Mouse (Mus musculus): ENCODE measurements around the gene Fndc3a. TPM values are rescaled to one million over a fixed set of nuclear protein-coding genes. Genes with fewer than 3 reads are reported as not detected.
A peak's percentile ranks its signal among the peaks of the same experiment; 100 is the strongest.

The Fndc3a gene
- polyA plus RNA-seq, 1 experiment from 2014 or later, result 54.9 TPM

DNA sequence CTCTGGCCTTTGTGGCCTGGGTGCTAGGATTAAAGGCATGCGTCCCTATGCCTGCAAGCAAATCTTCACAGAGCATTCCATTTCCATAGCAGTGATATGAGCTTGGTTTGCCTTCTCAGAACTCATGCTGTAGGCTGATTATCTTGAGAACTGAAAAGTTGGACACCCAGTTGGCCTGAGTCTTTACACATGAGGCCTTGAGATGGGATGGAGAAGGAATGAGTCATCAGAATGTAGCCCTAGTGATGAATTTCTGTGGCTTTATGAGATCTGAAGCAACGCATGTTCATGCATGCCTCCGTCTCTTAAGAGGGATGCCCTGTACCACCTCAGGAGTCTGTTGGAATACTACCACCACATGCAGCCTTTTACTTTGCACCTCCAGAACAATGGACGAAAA is 6.4 kb upstream of the Fndc3a start:
- H3K27ac ChIP-seq (replicated peaks), result no peak overlapping the region
- no peaks in the 10 kb centered on the region for H3K36me3 ChIP-seq
- H3K4me1 ChIP-seq (replicated peaks), result peaks cover 2% of the 10 kb centered on the region; the same call in 1 of the 2 replicates
- H3K27me3 ChIP-seq, result no peaks in the 10 kb centered on the region
- WGBS, result 91% methylated on average over 4 of the region's 4 CpGs
- no peaks in the 10 kb centered on the region for H3K9me3 ChIP-seq
- H3K4me2 ChIP-seq, result no peak overlapping the region
- no peak overlapping the region for H3K4me3 ChIP-seq
- no peak overlapping the region for H3K9ac ChIP-seq
- no peak for ATAC-seq (ENCODE audit: low FRiP score, low read depth)

DNA sequence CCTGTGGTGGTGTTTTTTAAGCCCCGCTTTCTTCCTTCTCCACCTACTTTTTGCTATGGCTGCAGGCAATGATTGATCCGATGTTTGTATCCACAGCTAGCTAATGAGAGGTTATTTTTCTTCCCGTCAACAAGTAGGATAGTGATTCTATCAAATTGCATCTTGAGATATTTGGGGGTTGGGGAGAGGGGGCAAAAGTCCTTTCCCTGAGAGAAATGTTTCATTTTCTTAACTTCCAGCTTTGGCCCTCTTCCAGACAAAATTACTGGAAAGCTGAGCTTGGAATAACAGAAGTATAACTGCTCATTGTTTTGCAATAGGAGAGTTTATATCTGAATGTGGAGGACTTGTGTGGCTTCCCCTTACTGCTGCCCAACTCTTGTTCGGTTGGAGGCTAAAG is 1.3 kb upstream of the Fndc3a start:
- no peak for ATAC-seq (ENCODE audit: low FRiP score, low read depth)
- no peak overlapping the region for H3K9ac ChIP-seq
- H3K4me2 ChIP-seq, result peak overlapping the region; percentile 74
- H3K9me3 ChIP-seq, result no peaks in the 10 kb centered on the region
- no peaks in the 10 kb centered on the region for H3K36me3 ChIP-seq
- no peaks in the 10 kb centered on the region for H3K27me3 ChIP-seq
- 43% methylated on average over 4 of the region's 4 CpGs for WGBS
- peak overlapping the region; percentile 97 for H3K4me3 ChIP-seq
- H3K27ac ChIP-seq (replicated peaks), result no peak overlapping the region
- H3K4me1 ChIP-seq (replicated peaks), result peaks cover 21% of the 10 kb centered on the region

DNA sequence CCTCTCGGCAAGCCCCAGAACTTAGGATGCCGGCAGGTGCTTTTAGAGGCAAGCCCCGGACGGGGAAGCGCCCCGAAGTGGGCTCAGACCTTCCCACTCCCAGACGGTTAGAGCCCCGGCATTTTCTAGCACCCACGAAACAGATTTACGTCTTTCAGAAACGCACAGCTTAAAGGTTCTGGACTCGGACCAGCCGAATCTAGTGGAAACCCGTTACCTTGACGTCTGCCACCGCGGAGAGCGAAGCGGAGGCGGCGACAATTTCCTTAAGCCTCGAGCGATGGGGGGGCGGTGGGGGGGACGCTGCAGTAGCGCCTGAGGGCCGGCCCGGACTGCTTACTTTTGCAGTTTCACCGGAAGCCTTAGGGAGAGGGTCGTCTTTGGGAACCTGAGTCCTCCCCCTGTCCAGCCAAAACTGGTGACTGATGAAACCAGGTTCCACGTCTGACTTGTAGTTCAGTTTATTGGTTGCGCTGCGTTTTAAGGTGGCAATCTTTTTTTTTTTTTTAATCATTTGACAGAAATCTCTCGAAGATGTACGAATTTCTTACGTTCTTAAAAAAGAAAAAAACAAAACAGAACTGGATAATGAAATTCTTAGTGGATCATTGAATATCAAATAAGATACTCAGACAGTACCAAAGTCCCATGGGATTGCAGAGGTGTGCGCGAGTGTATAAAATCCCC is 681 bp upstream of the Fndc3a start:
- under 1% methylated on average over 38 of the region's 38 CpGs for WGBS
- peak overlapping the region; percentile 74 for H3K4me2 ChIP-seq
- no peaks in the 10 kb centered on the region for H3K9me3 ChIP-seq
- H3K27ac ChIP-seq (replicated peaks), result peak overlapping the region; percentile 94
- ATAC-seq (ENCODE audit: low FRiP score, low read depth), result peak; percentile 23
- H3K36me3 ChIP-seq, result no peaks in the 10 kb centered on the region
- peak overlapping the region; percentile 93 for H3K9ac ChIP-seq
- peaks cover 21% of the 10 kb centered on the region for H3K4me1 ChIP-seq (replicated peaks)
- H3K4me3 ChIP-seq, result peak overlapping the region; percentile 97
- H3K27me3 ChIP-seq, result no peaks in the 10 kb centered on the region

DNA sequence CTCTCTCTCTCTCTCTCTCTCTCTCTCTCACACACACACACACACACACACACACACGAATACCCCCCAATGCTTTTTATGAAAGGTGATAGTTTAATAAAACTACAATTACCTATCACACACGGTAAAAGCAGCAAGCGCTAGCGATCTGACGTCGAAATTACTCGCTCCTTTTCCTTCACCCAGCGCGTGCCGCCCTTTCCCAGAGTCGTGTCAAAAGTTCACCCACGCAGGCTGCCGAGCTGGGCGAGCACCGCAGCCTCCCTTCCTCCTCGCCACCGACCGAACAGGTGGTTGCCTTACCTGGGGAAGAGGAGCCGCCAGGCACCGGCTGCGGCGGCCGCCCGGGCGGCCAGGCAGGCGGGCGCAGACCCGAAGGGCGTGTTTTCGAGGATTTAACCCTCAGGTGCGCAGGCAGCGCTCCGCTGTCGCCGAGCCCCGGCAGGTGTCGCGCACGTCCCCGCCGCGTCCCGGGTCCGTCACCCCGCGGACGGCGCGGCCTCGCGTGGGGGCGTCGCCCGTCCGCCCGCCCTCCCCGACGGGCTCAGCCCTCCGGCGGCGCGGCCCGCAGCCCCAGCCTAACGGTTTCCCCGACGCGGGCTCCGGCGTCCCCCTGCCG is 603 bp downstream of the Fndc3a start:
- H3K9me3 ChIP-seq, result no peaks in the 10 kb centered on the region
- under 1% methylated on average over 66 of the region's 70 CpGs for WGBS
- peak overlapping the region; percentile 94 for H3K27ac ChIP-seq (replicated peaks)
- H3K36me3 ChIP-seq, result no peaks in the 10 kb centered on the region
- peaks cover 21% of the 10 kb centered on the region for H3K4me1 ChIP-seq (replicated peaks)
- H3K4me3 ChIP-seq, result peak overlapping the region; percentile 97
- H3K4me2 ChIP-seq, result peak overlapping the region; percentile 74
- H3K27me3 ChIP-seq, result no peaks in the 10 kb centered on the region
- peak overlapping the region; percentile 93 for H3K9ac ChIP-seq
- ATAC-seq (ENCODE audit: low FRiP score, low read depth), result no peak; the same call in 1 of the 2 replicates

DNA sequence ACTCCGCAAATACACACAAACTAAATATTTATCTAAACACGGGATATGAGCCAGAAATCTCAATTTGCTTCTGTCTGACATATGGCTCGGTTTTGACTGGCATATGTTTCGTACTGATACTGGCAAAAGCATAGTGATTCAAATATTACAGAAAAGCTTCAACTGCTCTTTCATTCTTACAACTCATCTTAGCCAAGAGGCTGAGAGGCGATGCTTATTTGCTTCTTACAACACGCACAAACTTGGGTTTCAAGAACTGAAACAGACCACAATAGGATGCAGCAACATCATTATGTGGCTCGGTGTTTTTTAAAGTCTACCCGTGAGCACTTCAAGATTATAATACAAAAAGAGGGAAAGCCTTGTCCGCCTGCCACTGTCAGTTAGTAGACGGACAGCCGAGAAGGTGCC is 1.2 kb downstream of the Fndc3a start:
- ATAC-seq (ENCODE audit: low FRiP score, low read depth), result no peak
- peaks cover 21% of the 10 kb centered on the region for H3K4me1 ChIP-seq (replicated peaks)
- no peaks in the 10 kb centered on the region for H3K9me3 ChIP-seq
- H3K4me2 ChIP-seq, result peak overlapping the region; percentile 74
- no peaks in the 10 kb centered on the region for H3K27me3 ChIP-seq
- H3K9ac ChIP-seq, result peak overlapping the region; percentile 93
- H3K4me3 ChIP-seq, result peak overlapping the region; percentile 97
- 0 out of 2 replicates have a peak overlapping the region, but pooled peaks have one; percentile 15 for H3K27ac ChIP-seq (replicated peaks)
- 26% methylated on average over 11 of the region's 11 CpGs for WGBS
- no peaks in the 10 kb centered on the region for H3K36me3 ChIP-seq

DNA sequence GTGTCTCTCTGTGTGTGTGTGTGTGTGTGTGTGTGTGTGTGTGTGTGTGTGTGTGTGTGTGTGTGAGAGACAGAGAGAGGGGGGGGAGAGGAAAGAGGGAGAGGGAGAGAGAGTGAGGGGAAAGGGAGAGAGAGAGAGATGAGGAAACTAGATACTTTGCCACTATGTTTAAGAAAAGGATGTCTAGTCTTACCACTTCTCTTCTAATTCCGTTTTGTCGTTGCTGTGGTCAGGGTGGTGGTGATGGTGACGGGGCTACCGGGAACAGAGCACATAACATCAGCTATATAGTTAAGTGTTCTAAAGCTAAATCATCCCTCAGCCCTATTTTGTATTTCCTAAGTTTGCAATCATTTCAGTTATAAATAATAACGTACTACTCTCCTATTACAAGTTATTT is 9.7 kb downstream of the Fndc3a start:
- Histone ChIP-seq H3K9me3 (no peaks in the 10 kb centered on the region), H3K4me3 (no peak overlapping the region), H3K4me2 (no peak overlapping the region), H3K27ac (replicated peaks) (no peak overlapping the region), H3K4me1 (replicated peaks) (no peaks in the 10 kb centered on the region), H3K27me3 (no peaks in the 10 kb centered on the region), H3K9ac (no peak overlapping the region), H3K36me3 (no peaks in the 10 kb centered on the region)
- 94% methylated on average over 5 of the region's 5 CpGs for WGBS
- no peak for ATAC-seq (ENCODE audit: low FRiP score, low read depth)

DNA sequence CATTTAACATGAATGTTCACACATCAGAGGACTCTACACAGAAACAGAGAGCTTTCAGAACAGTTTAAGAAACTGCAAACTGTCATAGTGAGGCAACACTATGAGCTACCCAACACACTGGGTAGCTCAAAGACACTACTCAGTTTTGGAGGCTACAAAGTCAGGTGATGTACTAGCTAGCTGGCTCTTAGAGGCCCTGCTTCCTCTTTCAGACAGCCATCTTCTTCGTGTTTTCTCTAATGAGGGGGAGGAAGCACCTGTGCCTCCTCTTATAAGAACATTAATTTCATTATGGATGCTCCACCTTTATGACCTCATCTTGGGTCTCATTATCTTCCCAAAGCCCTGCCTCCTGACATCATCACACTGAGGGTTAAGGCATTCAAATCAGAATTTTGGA is 18.4 kb downstream of the Fndc3a start:
- Histone ChIP-seq H3K9me3 (no peaks in the 10 kb centered on the region), H3K4me1 (replicated peaks) (no peaks in the 10 kb centered on the region), H3K27ac (replicated peaks) (no peak overlapping the region), H3K9ac (no peak overlapping the region), H3K4me2 (no peak overlapping the region), H3K36me3 (no peaks in the 10 kb centered on the region), H3K4me3 (no peak overlapping the region), H3K27me3 (no peaks in the 10 kb centered on the region)
- 79% methylated on average over 1 of the region's 1 CpGs for WGBS
- no peak for ATAC-seq (ENCODE audit: low FRiP score, low read depth)

DNA sequence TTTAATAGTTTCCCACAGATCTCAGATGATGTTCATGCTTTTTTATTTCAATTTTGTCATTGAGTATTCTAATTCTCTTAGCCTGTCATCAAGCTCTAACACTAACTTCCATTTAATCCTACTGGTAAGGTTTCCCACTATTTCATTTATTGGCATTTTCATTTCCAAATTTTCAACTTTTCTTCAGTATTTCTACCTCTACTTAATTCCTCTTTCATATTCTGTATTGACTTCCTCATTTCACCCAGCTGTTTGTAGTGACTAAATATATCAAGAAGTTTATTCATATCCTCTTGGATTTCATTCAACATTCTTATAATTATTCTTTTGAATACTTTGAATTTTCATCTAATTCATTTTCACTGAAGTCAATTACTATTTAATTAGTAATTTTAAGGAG is 20.3 kb downstream of the Fndc3a start:
- no peak for ATAC-seq (ENCODE audit: low FRiP score, low read depth)
- Histone ChIP-seq H3K36me3 (no peaks in the 10 kb centered on the region), H3K4me1 (replicated peaks) (no peaks in the 10 kb centered on the region), H3K4me2 (no peak overlapping the region), H3K9me3 (no peaks in the 10 kb centered on the region), H3K4me3 (no peak overlapping the region), H3K9ac (no peak overlapping the region), H3K27me3 (no peaks in the 10 kb centered on the region), H3K27ac (replicated peaks) (no peak overlapping the region)

DNA sequence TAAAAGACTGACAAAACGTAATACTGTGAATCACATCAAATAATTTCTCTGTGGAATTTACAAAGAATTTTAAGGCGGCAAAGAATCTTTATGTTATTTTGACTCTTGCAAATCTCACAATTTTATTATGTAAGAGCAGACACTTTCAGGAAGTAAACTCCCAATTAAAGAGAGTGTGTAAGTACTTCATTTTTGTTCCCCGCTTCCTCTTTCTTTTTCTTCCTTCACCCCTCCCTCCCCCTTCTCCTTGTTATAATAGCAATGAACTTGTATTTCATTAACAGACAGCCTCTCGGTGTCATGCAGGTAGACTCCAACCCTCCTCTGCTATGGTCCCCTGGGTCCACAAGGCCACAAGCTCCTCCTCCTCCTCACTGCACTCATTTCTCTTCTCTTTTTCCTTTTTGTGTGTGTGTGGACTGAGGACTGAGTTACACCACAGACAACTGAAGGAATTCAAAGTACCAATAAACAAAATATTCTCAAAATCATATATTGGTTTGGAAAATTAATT is 24.9 kb downstream of the Fndc3a start:
- ATAC-seq (ENCODE audit: low FRiP score, low read depth), result no peak
- Histone ChIP-seq H3K4me2 (no peak overlapping the region), H3K27me3 (no peaks in the 10 kb centered on the region), H3K9ac (no peak overlapping the region), H3K27ac (replicated peaks) (no peak overlapping the region), H3K4me3 (no peak overlapping the region), H3K4me1 (replicated peaks) (no peaks in the 10 kb centered on the region), H3K9me3 (no peaks in the 10 kb centered on the region), H3K36me3 (no peaks in the 10 kb centered on the region)
- 93% methylated on average over 4 of the region's 4 CpGs for WGBS

DNA sequence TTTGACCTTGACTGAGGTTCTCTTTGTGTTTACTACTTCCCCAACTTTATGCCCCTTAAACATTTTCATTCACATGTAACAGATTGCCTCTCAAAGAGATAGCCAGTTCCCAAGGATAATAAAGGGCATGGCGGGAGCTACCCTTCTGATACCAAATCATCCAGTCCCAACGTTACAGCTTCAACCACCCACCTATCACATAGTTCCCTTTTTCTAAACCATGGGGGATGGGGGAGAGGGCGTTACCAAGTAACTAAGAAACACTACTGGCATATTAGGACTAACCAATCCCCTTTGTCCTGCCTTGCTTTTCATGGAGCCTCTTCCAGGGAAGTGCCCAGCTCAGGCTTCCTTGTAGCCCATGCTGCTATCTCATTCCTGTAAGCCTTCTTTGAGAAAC is 32.6 kb downstream of the Fndc3a start:
- Histone ChIP-seq H3K36me3 (no peaks in the 10 kb centered on the region), H3K4me2 (no peak overlapping the region), H3K4me3 (no peak overlapping the region), H3K9me3 (no peaks in the 10 kb centered on the region), H3K9ac (no peak overlapping the region), H3K27ac (replicated peaks) (no peak overlapping the region), H3K27me3 (no peaks in the 10 kb centered on the region), H3K4me1 (replicated peaks) (no peaks in the 10 kb centered on the region)
- WGBS, result 74% methylated on average over 3 of the region's 3 CpGs
- ATAC-seq (ENCODE audit: low FRiP score, low read depth), result no peak

DNA sequence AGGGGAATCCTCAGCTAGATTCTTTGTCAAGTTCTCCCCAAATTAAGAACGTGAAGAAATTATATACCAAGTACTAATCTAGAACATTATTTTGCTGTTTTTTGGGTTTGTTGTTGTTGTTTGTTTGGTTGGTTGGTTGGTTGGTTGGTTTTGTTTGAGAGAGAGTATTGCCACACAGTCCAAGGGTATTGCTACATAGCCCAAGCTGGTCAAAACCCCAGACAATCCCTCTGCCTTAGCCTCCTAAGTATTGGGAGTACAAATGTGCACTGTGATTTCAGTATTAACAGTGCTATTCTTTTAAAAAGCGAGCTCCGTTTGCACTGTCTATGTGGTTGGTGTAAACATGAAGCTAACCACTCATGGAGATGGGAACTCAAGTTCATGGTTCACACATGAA is 37.9 kb downstream of the Fndc3a start:
- Histone ChIP-seq H3K27me3 (no peaks in the 10 kb centered on the region), H3K27ac (replicated peaks) (no peak overlapping the region), H3K4me1 (replicated peaks) (no peaks in the 10 kb centered on the region), H3K9me3 (no peaks in the 10 kb centered on the region), H3K9ac (no peak overlapping the region), H3K4me2 (no peak overlapping the region), H3K36me3 (no peaks in the 10 kb centered on the region), H3K4me3 (no peak overlapping the region)
- no peak for ATAC-seq (ENCODE audit: low FRiP score, low read depth)
- whole genome bisulfite sequencing, result 98% methylated on average over 3 of the region's 3 CpGs

DNA sequence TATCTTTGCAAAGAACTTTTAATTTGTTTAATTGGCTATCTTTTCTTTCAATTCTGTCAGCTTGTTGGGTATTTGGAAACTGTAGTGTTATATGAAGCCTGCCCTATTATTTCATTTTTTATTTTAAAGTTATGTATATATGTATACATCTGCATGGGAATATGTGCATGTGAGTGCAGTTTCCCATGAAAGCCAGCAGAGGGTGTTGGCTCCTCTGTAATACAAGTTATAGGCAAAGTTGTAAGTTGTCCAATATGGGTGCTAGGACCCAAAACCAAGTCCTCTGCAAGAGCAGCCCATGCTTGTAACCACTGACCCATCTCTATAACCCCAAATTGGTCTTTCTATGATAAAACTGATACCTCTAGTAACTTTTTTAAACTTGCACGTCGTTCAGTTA is 38.8 kb downstream of the Fndc3a start:
- 98% methylated on average over 2 of the region's 2 CpGs for WGBS
- Histone ChIP-seq H3K27me3 (no peaks in the 10 kb centered on the region), H3K27ac (replicated peaks) (no peak overlapping the region), H3K4me2 (no peak overlapping the region), H3K4me1 (replicated peaks) (no peaks in the 10 kb centered on the region), H3K9ac (no peak overlapping the region), H3K9me3 (no peaks in the 10 kb centered on the region), H3K4me3 (no peak overlapping the region), H3K36me3 (no peaks in the 10 kb centered on the region)
- ATAC-seq (ENCODE audit: low FRiP score, low read depth), result no peak
